Mouse (Mus musculus) Patski (cell line): ENCODE measurements around the gene Smtnl2. TPM values are rescaled to one million over a fixed set of nuclear protein-coding genes. Genes with fewer than 3 reads are reported as not detected.
A peak's percentile ranks its signal among the peaks of the same experiment; 100 is the strongest.

Source experiments
- ATAC-seq: fragments of 100-300 bp; one replicate; pipeline ENCODE4 v1.8.0; 2021
- CTCF ChIA-PET: fragments of 350-600 bp; sonication (Branson Sonifier 250); formaldehyde crosslinking; loops from one replicate; lab custom pipeline; 2022; ENCODE audit warnings: inconsistent platforms; lab: Charles Lee
- POLR2A ChIA-PET: fragments of 350-600 bp; sonication (Branson Sonifier 250); formaldehyde crosslinking; loops from one replicate; lab custom pipeline; 2022; ENCODE audit warnings: antibody characterized with exemption, inconsistent platforms; lab: Charles Lee
- DNase-seq: peaks from one replicate; pipeline ENCODE4 v3.0.0-alpha.2; 2011; ENCODE audit warnings: low read depth, low spot score
- H3K27me3 ChIP-seq: fragments of 371-371 bp; one replicate; pipeline ENCODE4 v1.5.1; 2021
- CTCF ChIP-seq: fragments of 100-300 bp; IDR thresholded peaks from one replicate; pipeline ENCODE4 v1.5.1; 2021
- in situ Hi-C: fragments of 300-500 bp; cut with MboI; formaldehyde crosslinking; loops from 3 replicates; pipeline ENCODE4 v1.11.1; 2018; ENCODE audit warnings: low pct_unique_long_range_greater_than_20kb, mixed read lengths
- polyA plus RNA-seq: library from polyadenylated mRNA; unstranded; gene quantifications from one replicate; pipeline ENCODE4 v1.2.3, GENCODE M21; 2021

Gene Smtnl2
- polyA plus RNA-seq, 1 experiment from 2014 or later = 18.8 TPM

DNA sequence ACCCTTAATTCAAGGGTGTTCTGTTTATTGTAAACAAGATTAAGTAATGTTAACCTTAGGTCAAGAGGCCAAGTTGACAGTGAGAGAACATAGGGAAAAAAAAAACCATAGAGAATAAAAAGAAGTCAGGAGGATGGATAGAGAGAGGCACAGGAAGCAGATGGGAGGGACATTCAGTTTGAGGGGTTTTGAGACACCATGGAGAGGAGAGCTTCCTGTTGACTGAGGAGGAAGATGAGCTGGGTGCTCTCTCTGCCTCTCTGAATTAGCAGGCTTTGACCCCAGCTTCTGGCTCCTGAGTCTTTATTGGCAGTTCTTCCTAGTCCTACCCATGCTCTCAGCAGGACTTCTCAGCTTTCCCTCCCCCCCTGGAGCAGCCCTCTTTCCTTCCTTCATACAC, 13.7 kb upstream of the Smtnl2 start:
- no peak for TF ChIP-seq CTCF
- in situ Hi-C loops = loop anchor here (5.0 kb wide), 2 partner anchors 68 to 203 kb away; no protein-coding TSS in a partner anchor
- DNase-seq (no peak), ATAC-seq (no peak)
- H3K27me3 ChIP-seq = no peaks in the 10 kb centered on the region
- ChIA-PET POLR2A (no interaction called here), CTCF (interaction anchor here (1.5 to 2.4 kb wide), 2 partner anchors 79 to 81 kb away, joined by 4 to 9 read pairs; no protein-coding TSS in a partner anchor)

DNA sequence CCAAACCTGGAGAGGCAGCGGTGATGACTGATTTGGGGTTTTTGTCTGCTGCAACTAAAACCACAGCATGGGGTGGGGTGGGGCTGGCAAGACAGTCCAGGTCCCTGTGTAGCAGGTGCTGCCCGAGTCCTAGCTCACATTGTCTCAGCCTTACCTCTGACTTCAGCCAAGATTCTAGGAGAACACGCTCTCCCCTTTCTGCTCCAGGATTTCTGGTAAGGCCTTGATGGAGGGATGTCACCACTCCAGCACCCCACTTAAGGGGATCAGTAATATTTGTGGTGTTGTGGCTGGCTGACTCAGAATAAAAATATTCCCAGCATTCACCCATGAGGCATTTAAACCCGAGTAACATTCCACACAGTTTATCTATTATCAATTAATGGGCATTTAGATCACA, 12.2 kb upstream of the Smtnl2 start:
- no peak for DNase-seq
- in situ Hi-C loops = no loop called here
- CTCF ChIA-PET = interaction anchor here (1.4 to 2.4 kb wide), 3 partner anchors 13 to 80 kb away, joined by 3 to 9 read pairs (median 4); partner anchors contain the start of gene Smtnl2
- POLR2A ChIA-PET = no interaction called here
- peak; percentile 75 for ATAC-seq
- no peak for TF ChIP-seq CTCF
- H3K27me3 ChIP-seq = no peaks in the 10 kb centered on the region

DNA sequence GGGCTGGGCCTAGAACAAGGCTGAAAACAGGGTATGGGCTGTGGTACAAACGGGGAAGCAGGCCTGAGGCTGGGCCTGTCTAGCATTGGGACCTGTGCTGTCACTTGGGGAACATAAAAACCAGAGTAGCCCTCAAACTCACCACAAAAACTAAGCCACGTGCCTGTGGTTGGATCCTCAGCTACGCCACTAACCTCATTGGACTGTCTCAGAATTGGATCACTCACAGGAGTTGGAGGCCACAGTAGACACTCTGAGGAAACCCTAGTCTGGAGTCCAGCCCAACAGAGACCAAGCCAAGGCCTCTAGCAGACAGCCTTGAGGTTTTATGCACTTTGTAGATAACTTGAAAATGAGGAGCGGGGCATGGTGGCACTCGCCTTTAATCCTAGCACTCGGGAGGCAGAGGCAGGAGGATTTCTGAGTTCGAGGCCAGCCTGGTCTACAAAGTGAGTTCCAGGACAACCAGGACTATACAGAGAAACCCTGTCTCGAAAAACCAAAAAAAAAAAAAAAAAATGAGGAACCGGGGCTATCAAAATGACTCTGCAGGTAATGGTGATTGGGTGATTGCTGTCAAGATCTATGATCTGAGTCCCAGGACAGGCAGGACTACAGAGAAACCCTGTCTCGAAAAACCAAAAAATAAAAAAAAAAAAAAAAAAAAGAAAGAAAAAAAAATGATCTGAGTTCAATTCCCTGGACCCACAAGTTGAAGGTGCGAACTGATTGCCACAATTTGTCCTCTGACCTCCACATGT, 10.2 kb upstream of the Smtnl2 start:
- ChIA-PET CTCF (no interaction called here), POLR2A (interaction anchor here (0.8 kb wide), 1 partner anchor 9 kb away, joined by 3 read pairs; no protein-coding TSS in a partner anchor)
- in situ Hi-C loops = no loop called here
- no peaks in the 10 kb centered on the region for H3K27me3 ChIP-seq
- no peak for ATAC-seq
- TF ChIP-seq CTCF = no peak
- DNase-seq = no peak

DNA sequence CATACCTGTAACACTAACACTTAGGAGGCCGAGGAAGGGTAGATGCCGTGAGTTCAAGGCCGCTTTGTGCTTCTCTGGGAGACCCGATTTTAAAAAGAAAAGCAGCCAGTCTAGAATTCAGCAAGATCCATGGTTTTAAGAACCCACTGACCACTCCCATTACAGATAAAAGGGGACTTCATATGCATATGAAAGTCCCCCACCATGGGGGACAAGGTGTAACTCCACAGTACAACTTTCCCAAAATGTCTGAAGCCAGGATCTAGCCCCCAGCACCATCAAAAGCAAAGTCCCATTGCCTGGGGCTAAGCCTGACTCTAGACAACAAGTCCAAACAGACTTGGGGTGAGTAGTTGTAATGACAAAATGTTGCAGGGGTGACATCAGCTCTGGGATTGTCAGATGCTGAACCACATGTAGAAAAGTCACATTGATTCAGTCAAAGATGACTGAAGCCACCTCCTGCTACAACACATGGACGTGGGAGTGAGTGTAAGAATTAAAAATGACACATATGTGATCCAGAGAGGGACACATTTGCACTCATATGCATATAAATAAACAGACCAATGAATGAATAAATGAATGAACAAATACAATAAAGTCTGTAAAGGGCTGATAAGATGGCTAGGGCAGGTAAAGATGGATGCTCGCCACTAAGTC, 9.1 kb upstream of the Smtnl2 start:
- ATAC-seq (no peak), DNase-seq (no peak)
- POLR2A ChIA-PET = no interaction called here
- no peaks in the 10 kb centered on the region for H3K27me3 ChIP-seq
- no peak for TF ChIP-seq CTCF
- CTCF ChIA-PET = no interaction called here
- in situ Hi-C loops = no loop called here

DNA sequence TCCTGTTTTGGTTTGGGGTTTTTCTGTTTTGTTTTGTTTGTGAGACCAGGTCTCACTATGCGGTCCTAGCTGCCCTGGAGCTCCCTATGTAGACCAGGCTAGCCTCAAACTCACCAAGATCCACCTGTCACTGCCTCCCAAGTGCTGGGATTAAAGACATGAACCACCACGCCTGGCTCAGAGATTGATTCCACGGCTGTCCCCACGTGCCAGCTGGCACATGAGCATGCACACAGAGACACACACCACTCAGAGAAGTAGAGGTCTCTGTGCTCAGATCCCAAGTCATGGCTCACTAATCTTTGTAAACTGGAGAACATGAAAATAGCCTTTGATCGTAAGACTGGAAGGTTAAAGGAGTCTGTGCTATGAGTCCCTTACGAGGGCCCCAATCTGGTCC, 7.5 kb upstream of the Smtnl2 start:
- POLR2A ChIA-PET = no interaction called here
- H3K27me3 ChIP-seq = no peaks in the 10 kb centered on the region
- ATAC-seq (no peak), DNase-seq (no peak)
- in situ Hi-C loops = no loop called here
- CTCF ChIA-PET = no interaction called here
- no peak for TF ChIP-seq CTCF

- in situ Hi-C loops = no loop called here
- TF ChIP-seq CTCF = no peak
- H3K27me3 ChIP-seq = no peaks in the 10 kb centered on the region
- ATAC-seq (no peak), DNase-seq (no peak)
- ChIA-PET POLR2A (no interaction called here), CTCF (no interaction called here)
These were observed 6.7 kb upstream of the Smtnl2 start for GRCm38 (mm10) chr11:72418227-72418626.

- TF ChIP-seq CTCF = no peak
These were observed 5.9 kb upstream of the Smtnl2 start for GRCm38 (mm10) chr11:72417376-72417775.

DNA sequence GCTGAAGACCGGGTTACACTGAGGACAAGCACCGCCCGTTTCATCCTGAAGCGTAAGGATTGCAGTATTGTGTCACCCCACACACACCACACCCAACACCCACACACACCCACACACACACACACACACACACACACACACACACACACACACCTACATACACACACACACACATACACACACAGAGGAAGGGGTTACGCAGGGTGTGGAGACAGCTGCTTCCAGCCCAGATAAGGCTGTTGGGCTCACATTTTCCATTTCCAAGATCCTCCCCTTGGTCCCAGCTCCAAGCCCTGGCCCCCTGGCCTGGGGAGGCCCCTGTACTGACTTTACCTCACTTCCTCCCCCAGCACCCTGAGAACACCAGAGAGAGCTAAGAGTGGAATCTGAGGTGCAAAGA, 5.2 kb upstream of the Smtnl2 start:
- CTCF ChIA-PET = interaction anchor here (1.5 kb wide), 1 partner anchor 47 kb away, joined by 4 read pairs; no protein-coding TSS in a partner anchor
- DNase-seq (no peak), ATAC-seq (no peak)
- in situ Hi-C loops = no loop called here
- POLR2A ChIA-PET = interaction anchor here (0.6 kb wide), 1 partner anchor 36 kb away, joined by 3 read pairs; no protein-coding TSS in a partner anchor
- no peak for TF ChIP-seq CTCF
- H3K27me3 ChIP-seq = no peaks in the 10 kb centered on the region

More at GRCm38 (mm10) chr11:72417376-72417775, 5.9 kb upstream of the Smtnl2 start:
- no peaks in the 10 kb centered on the region for H3K27me3 ChIP-seq
- CTCF ChIA-PET = interaction anchor here (1.5 kb wide), 1 partner anchor 48 kb away, joined by 4 read pairs; no protein-coding TSS in a partner anchor
- in situ Hi-C loops = no loop called here
- DNase-seq (no peak), ATAC-seq (no peak)
- POLR2A ChIA-PET = no interaction called here

DNA sequence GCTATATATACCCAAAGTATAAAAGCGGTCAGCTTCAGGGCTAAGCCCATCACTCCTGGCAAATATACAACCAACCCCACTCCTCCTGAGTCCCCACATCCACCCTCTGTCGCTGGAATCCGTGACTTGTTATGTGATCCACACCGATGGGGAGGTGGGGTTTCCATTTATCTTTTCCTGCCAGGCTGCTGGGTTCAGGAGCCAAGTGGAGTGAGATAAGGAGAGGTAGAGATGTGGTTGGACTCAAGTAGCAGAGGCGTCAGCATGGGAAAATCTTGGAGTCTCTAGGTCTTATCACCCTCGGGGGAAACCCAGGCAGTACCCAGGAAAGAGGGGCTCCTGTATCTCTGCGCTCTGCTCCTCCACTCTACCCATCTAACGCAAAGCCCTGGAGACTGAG, 3.6 kb upstream of the Smtnl2 start:
- POLR2A ChIA-PET = no interaction called here
- no peaks in the 10 kb centered on the region for H3K27me3 ChIP-seq
- DNase-seq = no peak
- ATAC-seq = no peak
- no peak for TF ChIP-seq CTCF
- CTCF ChIA-PET = no interaction called here
- in situ Hi-C loops = no loop called here

- ChIA-PET POLR2A (interaction anchor here (1.1 kb wide), 1 partner anchor 9 kb away, joined by 3 read pairs; no protein-coding TSS in a partner anchor), CTCF (interaction anchor here (0.9 kb wide), 1 partner anchor 15 kb away, joined by 3 read pairs; no protein-coding TSS in a partner anchor)
- no peak for DNase-seq
- in situ Hi-C loops = no loop called here
- no peak for ATAC-seq
- no peaks in the 10 kb centered on the region for H3K27me3 ChIP-seq
- TF ChIP-seq CTCF = no peak
These were observed 2.2 kb upstream of the Smtnl2 start for GRCm38 (mm10) chr11:72413601-72414190.
